Mouse (Mus musculus): ENCODE measurements around the gene Stxbp3. TPM values are rescaled to one million over a fixed set of nuclear protein-coding genes. Genes with fewer than 3 reads are reported as not detected.

The Stxbp3 gene
- polyA plus RNA-seq, 1 experiment from 2014 or later, result 29.2 TPM

DNA sequence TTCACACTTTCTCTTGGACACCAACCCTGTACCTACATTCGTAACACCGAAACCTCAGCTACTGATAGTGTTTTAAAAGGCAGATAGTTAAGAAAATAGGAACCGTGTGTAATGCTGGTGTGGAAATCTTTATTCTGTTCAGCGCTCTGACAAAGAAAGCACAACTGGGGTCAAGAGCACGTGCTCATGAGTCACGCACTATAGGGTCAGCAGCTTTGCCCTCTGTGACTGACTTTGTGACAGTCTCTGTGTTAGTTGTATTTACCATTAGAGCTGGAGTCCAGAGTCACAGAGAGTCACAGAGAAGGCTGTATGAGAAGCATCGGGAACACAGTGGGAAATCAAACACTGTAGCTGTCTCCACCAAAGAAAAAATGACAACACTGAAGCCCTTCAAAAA, 73.4 kb downstream of the Stxbp3 start:
- H3K4me3 ChIP-seq (ENCODE audit: low read depth, low read length), result no peak overlapping the region
- ATAC-seq (replicated peaks; ENCODE audit: insufficient number of reproducible peaks, low FRiP score, low TSS enrichment, low read depth) (no peak), DNase-seq (ENCODE audit: low spot score) (no peak)
- no peaks in the 10 kb centered on the region for H3K9me3 ChIP-seq (replicated peaks; ENCODE audit: control insufficient read depth, low read length)
- no peak overlapping the region for H3K4me2 ChIP-seq (ENCODE audit: low read depth, low read length)
- no peak overlapping the region for H3K27ac ChIP-seq (replicated peaks; ENCODE audit: low read depth, low read length)
- no peaks in the 10 kb centered on the region for H3K36me3 ChIP-seq (replicated peaks; ENCODE audit: control insufficient read depth, insufficient read depth, low read depth, low read length)
- no peaks in the 10 kb centered on the region for H3K4me1 ChIP-seq (ENCODE audit: control insufficient read depth, insufficient read depth, low read length)
- no peak overlapping the region for H3K9ac ChIP-seq (replicated peaks; ENCODE audit: low read length)
- WGBS, result 80% methylated on average over 7 of the region's 7 CpGs
- no peaks in the 10 kb centered on the region for H3K27me3 ChIP-seq (ENCODE audit: control insufficient read depth, insufficient read depth, low read length)

DNA sequence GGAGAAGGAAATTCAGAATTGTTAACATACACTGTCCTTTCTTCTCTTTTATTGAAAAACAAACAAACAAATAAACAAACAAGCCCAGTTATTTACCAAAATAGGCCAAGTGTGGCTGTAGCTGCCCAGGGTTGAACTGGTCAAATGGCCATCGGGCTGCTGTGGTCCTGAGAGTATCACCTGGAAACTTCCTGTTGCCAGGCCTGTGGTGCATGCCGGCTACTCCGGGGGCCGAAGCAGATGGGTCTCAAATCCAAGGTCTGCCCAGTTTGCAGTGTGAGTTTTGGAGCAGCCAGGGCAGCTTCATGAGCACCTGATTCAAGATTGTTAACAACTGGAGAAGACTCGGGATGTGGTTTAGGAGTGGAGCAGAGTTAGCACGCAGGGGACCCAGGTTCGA, 74.8 kb downstream of the Stxbp3 start:
- Histone ChIP-seq H3K4me1 (ENCODE audit: control insufficient read depth, insufficient read depth, low read length) (no peaks in the 10 kb centered on the region), H3K4me3 (ENCODE audit: low read depth, low read length) (no peak overlapping the region), H3K27me3 (ENCODE audit: control insufficient read depth, insufficient read depth, low read length) (no peaks in the 10 kb centered on the region), H3K4me2 (ENCODE audit: low read depth, low read length) (no peak overlapping the region), H3K36me3 (replicated peaks; ENCODE audit: control insufficient read depth, insufficient read depth, low read depth, low read length) (no peaks in the 10 kb centered on the region), H3K9me3 (replicated peaks; ENCODE audit: control insufficient read depth, low read length) (no peaks in the 10 kb centered on the region), H3K27ac (replicated peaks; ENCODE audit: low read depth, low read length) (no peak overlapping the region), H3K9ac (replicated peaks; ENCODE audit: low read length) (no peak overlapping the region)
- 79% methylated on average over 7 of the region's 7 CpGs for WGBS
- ATAC-seq (replicated peaks; ENCODE audit: insufficient number of reproducible peaks, low FRiP score, low TSS enrichment, low read depth) (no peak), DNase-seq (ENCODE audit: low spot score) (no peak)

DNA sequence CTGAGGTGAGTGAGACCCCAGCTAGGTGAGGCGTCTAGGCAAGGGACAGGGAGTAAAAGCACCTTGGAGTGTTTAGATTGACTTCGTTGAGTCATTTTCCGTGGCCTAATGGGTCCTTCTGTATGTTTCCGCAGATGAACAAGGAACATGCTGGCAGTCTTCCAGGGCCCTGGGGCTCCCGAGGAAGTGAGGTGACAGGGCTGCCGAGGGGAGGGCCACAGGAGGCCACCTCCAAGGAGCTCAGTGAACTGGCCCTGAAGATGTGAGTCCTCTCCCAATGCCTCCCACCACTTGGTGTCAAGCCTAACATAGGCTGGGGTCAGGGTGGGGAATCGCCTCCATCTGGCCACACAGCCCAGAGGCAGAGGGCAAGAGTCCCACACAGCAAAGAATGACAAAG, 75.3 kb downstream of the Stxbp3 start:
- Histone ChIP-seq H3K9me3 (replicated peaks; ENCODE audit: control insufficient read depth, low read length) (no peaks in the 10 kb centered on the region), H3K4me1 (ENCODE audit: control insufficient read depth, insufficient read depth, low read length) (no peaks in the 10 kb centered on the region), H3K36me3 (replicated peaks; ENCODE audit: control insufficient read depth, insufficient read depth, low read depth, low read length) (no peaks in the 10 kb centered on the region), H3K27ac (replicated peaks; ENCODE audit: low read depth, low read length) (no peak overlapping the region), H3K27me3 (ENCODE audit: control insufficient read depth, insufficient read depth, low read length) (no peaks in the 10 kb centered on the region), H3K4me3 (ENCODE audit: low read depth, low read length) (no peak overlapping the region), H3K4me2 (ENCODE audit: low read depth, low read length) (no peak overlapping the region), H3K9ac (replicated peaks; ENCODE audit: low read length) (no peak overlapping the region)
- 43% methylated on average over 7 of the region's 7 CpGs for WGBS
- ATAC-seq (replicated peaks; ENCODE audit: insufficient number of reproducible peaks, low FRiP score, low TSS enrichment, low read depth), result no peak
- DNase-seq (ENCODE audit: low spot score), result no peak

- 71% methylated on average over 2 of the region's 2 CpGs for WGBS
- Histone ChIP-seq H3K4me2 (ENCODE audit: low read depth, low read length) (no peak overlapping the region), H3K9me3 (replicated peaks; ENCODE audit: control insufficient read depth, low read length) (no peaks in the 10 kb centered on the region), H3K27ac (replicated peaks; ENCODE audit: low read depth, low read length) (no peak overlapping the region), H3K9ac (replicated peaks; ENCODE audit: low read length) (no peak overlapping the region), H3K27me3 (ENCODE audit: control insufficient read depth, insufficient read depth, low read length) (no peaks in the 10 kb centered on the region), H3K4me3 (ENCODE audit: low read depth, low read length) (no peak overlapping the region), H3K4me1 (ENCODE audit: control insufficient read depth, insufficient read depth, low read length) (no peaks in the 10 kb centered on the region), H3K36me3 (replicated peaks; ENCODE audit: control insufficient read depth, insufficient read depth, low read depth, low read length) (no peaks in the 10 kb centered on the region)
- ATAC-seq (replicated peaks; ENCODE audit: insufficient number of reproducible peaks, low FRiP score, low TSS enrichment, low read depth), result no peak
- no peak for DNase-seq (ENCODE audit: low spot score)
Measured at GRCm38 (mm10) chr3:108763691-108764090, 76.6 kb downstream of the Stxbp3 start.

GRCm38 (mm10) chr3:108762597-108763111, 77.7 kb downstream of the Stxbp3 start:
- Histone ChIP-seq H3K27me3 (ENCODE audit: control insufficient read depth, insufficient read depth, low read length) (no peaks in the 10 kb centered on the region), H3K9ac (replicated peaks; ENCODE audit: low read length) (no peak overlapping the region), H3K27ac (replicated peaks; ENCODE audit: low read depth, low read length) (no peak overlapping the region), H3K4me2 (ENCODE audit: low read depth, low read length) (no peak overlapping the region), H3K4me3 (ENCODE audit: low read depth, low read length) (no peak overlapping the region), H3K4me1 (ENCODE audit: control insufficient read depth, insufficient read depth, low read length) (no peaks in the 10 kb centered on the region), H3K9me3 (replicated peaks; ENCODE audit: control insufficient read depth, low read length) (no peaks in the 10 kb centered on the region), H3K36me3 (replicated peaks; ENCODE audit: control insufficient read depth, insufficient read depth, low read depth, low read length) (no peaks in the 10 kb centered on the region)
- WGBS, result 84% methylated on average over 7 of the region's 7 CpGs
- DNase-seq (ENCODE audit: low spot score) (no peak), ATAC-seq (replicated peaks; ENCODE audit: insufficient number of reproducible peaks, low FRiP score, low TSS enrichment, low read depth) (no peak)

GRCm38 (mm10) chr3:108759566-108760420, 80.5 kb downstream of the Stxbp3 start:
- DNase-seq (ENCODE audit: low spot score) (no peak), ATAC-seq (replicated peaks; ENCODE audit: insufficient number of reproducible peaks, low FRiP score, low TSS enrichment, low read depth) (no peak)
- H3K4me3 ChIP-seq (ENCODE audit: low read depth, low read length), result no peak overlapping the region
- no peaks in the 10 kb centered on the region for H3K27me3 ChIP-seq (ENCODE audit: control insufficient read depth, insufficient read depth, low read length)
- no peaks in the 10 kb centered on the region for H3K36me3 ChIP-seq (replicated peaks; ENCODE audit: control insufficient read depth, insufficient read depth, low read depth, low read length)
- H3K9ac ChIP-seq (replicated peaks; ENCODE audit: low read length), result no peak overlapping the region
- H3K4me1 ChIP-seq (ENCODE audit: control insufficient read depth, insufficient read depth, low read length), result no peaks in the 10 kb centered on the region
- H3K27ac ChIP-seq (replicated peaks; ENCODE audit: low read depth, low read length), result no peak overlapping the region
- no peak overlapping the region for H3K4me2 ChIP-seq (ENCODE audit: low read depth, low read length)
- H3K9me3 ChIP-seq (replicated peaks; ENCODE audit: control insufficient read depth, low read length), result no peaks in the 10 kb centered on the region
- WGBS, result 75% methylated on average over 11 of the region's 11 CpGs

- ATAC-seq (replicated peaks; ENCODE audit: insufficient number of reproducible peaks, low FRiP score, low TSS enrichment, low read depth) (no peak), DNase-seq (ENCODE audit: low spot score) (no peak)
- no peaks in the 10 kb centered on the region for H3K4me1 ChIP-seq (ENCODE audit: control insufficient read depth, insufficient read depth, low read length)
- WGBS, result 84% methylated on average over 9 of the region's 9 CpGs
- no peak overlapping the region for H3K27ac ChIP-seq (replicated peaks; ENCODE audit: low read depth, low read length)
- no peak overlapping the region for H3K4me3 ChIP-seq (ENCODE audit: low read depth, low read length)
- no peaks in the 10 kb centered on the region for H3K36me3 ChIP-seq (replicated peaks; ENCODE audit: control insufficient read depth, insufficient read depth, low read depth, low read length)
- H3K27me3 ChIP-seq (ENCODE audit: control insufficient read depth, insufficient read depth, low read length), result no peaks in the 10 kb centered on the region
- no peak overlapping the region for H3K9ac ChIP-seq (replicated peaks; ENCODE audit: low read length)
- H3K4me2 ChIP-seq (ENCODE audit: low read depth, low read length), result no peak overlapping the region
- no peaks in the 10 kb centered on the region for H3K9me3 ChIP-seq (replicated peaks; ENCODE audit: control insufficient read depth, low read length)
Measured at GRCm38 (mm10) chr3:108757570-108757969, 82.8 kb downstream of the Stxbp3 start.

GRCm38 (mm10) chr3:108756131-108756530, 84.2 kb downstream of the Stxbp3 start:
- Histone ChIP-seq H3K4me1 (ENCODE audit: control insufficient read depth, insufficient read depth, low read length) (no peaks in the 10 kb centered on the region), H3K27me3 (ENCODE audit: control insufficient read depth, insufficient read depth, low read length) (no peaks in the 10 kb centered on the region), H3K9ac (replicated peaks; ENCODE audit: low read length) (no peak overlapping the region), H3K9me3 (replicated peaks; ENCODE audit: control insufficient read depth, low read length) (no peaks in the 10 kb centered on the region), H3K4me2 (ENCODE audit: low read depth, low read length) (no peak overlapping the region), H3K36me3 (replicated peaks; ENCODE audit: control insufficient read depth, insufficient read depth, low read depth, low read length) (no peaks in the 10 kb centered on the region), H3K27ac (replicated peaks; ENCODE audit: low read depth, low read length) (no peak overlapping the region), H3K4me3 (ENCODE audit: low read depth, low read length) (no peak overlapping the region)
- DNase-seq (ENCODE audit: low spot score) (no peak), ATAC-seq (replicated peaks; ENCODE audit: insufficient number of reproducible peaks, low FRiP score, low TSS enrichment, low read depth) (no peak)
- 73% methylated on average over 1 of the region's 1 CpGs for WGBS
